In the genomic region with DNA sequence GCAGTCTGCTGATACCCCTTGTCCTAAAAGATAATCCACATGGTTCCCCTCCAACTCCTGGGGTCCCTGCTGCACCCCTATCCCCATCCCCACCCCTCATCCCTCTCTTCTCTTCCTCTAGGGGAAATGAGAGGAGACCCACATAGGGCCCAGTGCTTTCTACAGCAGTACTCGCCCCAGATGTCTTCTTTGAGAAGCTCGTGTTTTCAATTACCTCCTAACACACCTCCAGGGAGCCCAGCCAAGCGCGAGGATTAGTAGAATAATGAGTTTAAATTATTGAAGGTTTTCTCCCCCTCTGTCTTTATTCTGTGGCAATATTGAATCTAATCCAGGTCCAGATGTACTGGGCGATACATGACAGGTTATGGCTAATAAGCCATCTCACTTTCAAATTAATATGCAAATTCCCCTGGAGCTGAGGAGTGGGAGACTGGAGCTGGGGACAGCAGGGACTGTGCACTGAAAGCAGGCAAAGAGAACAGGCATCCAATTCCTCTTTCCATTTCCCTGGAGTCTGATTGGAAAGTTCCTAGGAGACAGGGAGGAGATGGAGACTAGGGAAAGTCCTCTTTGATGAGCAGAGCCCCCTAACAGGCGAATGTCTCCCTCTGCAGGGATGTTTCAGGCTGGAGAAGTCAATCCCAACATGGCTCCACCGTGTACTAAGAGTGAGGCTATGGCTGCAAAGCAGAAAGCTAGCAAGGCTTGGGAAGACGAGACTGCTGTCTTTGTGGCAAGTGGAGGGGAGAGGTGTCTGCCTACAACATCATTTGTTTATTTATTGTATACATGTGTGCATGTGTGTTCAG, we compare ENCODE assay signal across 14 mouse cellular contexts.
A peak's percentile ranks its signal among the peaks of the same experiment; 100 is the strongest.
DNase-seq lines count a peak whose midpoint lies in the region; ATAC-seq and TF ChIP-seq lines count a peak whose summit lies in the region.
"Had no signal": no experiment of that assay in that cellular context is flagged by ENCODE, and none has a peak within 500 bp of the region (broad histone marks: within the 10 kb centered on the region; RNA-seq: fewer than 3 reads in every experiment).

No protein-coding gene starts in this region.

- H3K9me3 ChIP-seq in lung, embryonic 14.5 days (ENCODE audit: low read depth, low read length) = no peaks in the 10 kb centered on the region
- no peaks in the 10 kb centered on the region for H3K9me3 ChIP-seq in forebrain, embryonic 15.5 days
- H3K9me3 ChIP-seq in hindbrain, postnatal 0 days (ENCODE audit: low read length) = no peaks in the 10 kb centered on the region
- no peaks in the 10 kb centered on the region for H3K9me3 ChIP-seq in neural tube, embryonic 15.5 days (replicated peaks)
- H3K9me3 ChIP-seq: embryonic facial prominence, embryonic 13.5 days; limb, embryonic 12.5 days had no signal

- H3K4me2 ChIP-seq in lung, embryonic 14.5 days = no peak overlapping the region
- H3K4me2 ChIP-seq in forebrain, embryonic 15.5 days (replicated peaks) = no peak overlapping the region
- no peak overlapping the region for H3K4me2 ChIP-seq in hindbrain, postnatal 0 days (ENCODE audit: low read depth, low read length)
- no peak overlapping the region for H3K4me2 ChIP-seq in neural tube, embryonic 15.5 days
- H3K4me2 ChIP-seq: embryonic facial prominence, embryonic 13.5 days; limb, embryonic 12.5 days had no signal

- no peaks in the 10 kb centered on the region for H3K27me3 ChIP-seq in lung, embryonic 14.5 days (ENCODE audit: insufficient read depth, low read length)
- H3K27me3 ChIP-seq in forebrain, embryonic 15.5 days = no peaks in the 10 kb centered on the region
- H3K27me3 ChIP-seq in hindbrain, postnatal 0 days (ENCODE audit: insufficient read depth, low read length) = no peaks in the 10 kb centered on the region
- H3K27me3 ChIP-seq in neural tube, embryonic 15.5 days (replicated peaks) = no peaks in the 10 kb centered on the region
- H3K27me3 ChIP-seq: CH12.LX; embryonic facial prominence, embryonic 13.5 days; limb, embryonic 12.5 days; megakaryocyte, embryonic 14.5 days had no signal

- H3K4me1 ChIP-seq in lung, embryonic 14.5 days (ENCODE audit: insufficient read depth) = no peaks in the 10 kb centered on the region
- H3K4me1 ChIP-seq in forebrain, embryonic 15.5 days = peaks cover 29% of the 10 kb centered on the region
- no peaks in the 10 kb centered on the region for H3K4me1 ChIP-seq in hindbrain, postnatal 0 days (ENCODE audit: insufficient read depth, low read length)
- H3K4me1 ChIP-seq in neural tube, embryonic 15.5 days = peaks cover 30% of the 10 kb centered on the region
- H3K4me1 ChIP-seq: megakaryocyte, embryonic 14.5 days had no signal

- ATAC-seq in lung, embryonic 14.5 days (ENCODE audit: insufficient read depth) = no peak
- peak; percentile 70 for ATAC-seq in forebrain, embryonic 15.5 days (replicated peaks)
- peak; percentile 36; the same call in 1 of the 2 replicates for ATAC-seq in hindbrain, postnatal 0 days
- ATAC-seq in neural tube, embryonic 15.5 days (ENCODE audit: low FRiP score) = no peak

- peak; percentile 30 for TF ChIP-seq CTCF in lung, embryonic 14.5 days (IDR thresholded peaks at IDR 0.05; ENCODE audit: low read depth)
- TF ChIP-seq CTCF in hindbrain, postnatal 0 days (IDR thresholded peaks at IDR 0.05; ENCODE audit: low read depth) = peak; percentile 60

- H3K9ac ChIP-seq in lung, embryonic 14.5 days = no peak overlapping the region
- no peak overlapping the region for H3K9ac ChIP-seq in forebrain, embryonic 15.5 days (replicated peaks)
- H3K9ac ChIP-seq in hindbrain, postnatal 0 days (replicated peaks; ENCODE audit: low read length) = no peak overlapping the region
- H3K9ac ChIP-seq in neural tube, embryonic 15.5 days (replicated peaks) = no peak overlapping the region
- H3K9ac ChIP-seq: embryonic facial prominence, embryonic 13.5 days; limb, embryonic 12.5 days had no signal

- H3K4me3 ChIP-seq in lung, embryonic 14.5 days (ENCODE audit: low read depth, low read length) = no peak overlapping the region
- H3K4me3 ChIP-seq in forebrain, embryonic 15.5 days = no peak overlapping the region
- no peak overlapping the region for H3K4me3 ChIP-seq in hindbrain, postnatal 0 days (ENCODE audit: low read length)
- H3K4me3 ChIP-seq in neural tube, embryonic 15.5 days (replicated peaks) = no peak overlapping the region
- H3K4me3 ChIP-seq: embryonic facial prominence, embryonic 13.5 days; limb, embryonic 12.5 days; megakaryocyte, embryonic 14.5 days had no signal

- no peak overlapping the region for H3K27ac ChIP-seq in lung, embryonic 14.5 days (ENCODE audit: low read depth)
- H3K27ac ChIP-seq in forebrain, embryonic 15.5 days (replicated peaks) = no peak overlapping the region; the same call in 1 of the 2 replicates
- no peak overlapping the region for H3K27ac ChIP-seq in hindbrain, postnatal 0 days
- 0 out of 2 replicates have a peak overlapping the region, but pooled peaks have one; percentile 5 for H3K27ac ChIP-seq in neural tube, embryonic 15.5 days (replicated peaks)
- H3K27ac ChIP-seq: embryonic facial prominence, embryonic 13.5 days; limb, embryonic 12.5 days had no signal

- H3K36me3 ChIP-seq in lung, embryonic 14.5 days (ENCODE audit: insufficient read depth) = no peaks in the 10 kb centered on the region
- no peaks in the 10 kb centered on the region for H3K36me3 ChIP-seq in forebrain, embryonic 15.5 days
- H3K36me3 ChIP-seq in hindbrain, postnatal 0 days (ENCODE audit: insufficient read depth, low read length) = no peaks in the 10 kb centered on the region
- no peaks in the 10 kb centered on the region for H3K36me3 ChIP-seq in neural tube, embryonic 15.5 days
- H3K36me3 ChIP-seq: embryonic facial prominence, embryonic 13.5 days; limb, embryonic 12.5 days had no signal

- DNase-seq in lung, embryonic 14.5 days = peak; percentile 20
- DNase-seq in lung, postnatal 36 days = no peak
- peak; percentile 67 for DNase-seq in hindbrain, postnatal 0 days (ENCODE audit: low spot score)
- DNase-seq in thymus, postnatal 36 days = no peak
- DNase-seq in adrenal gland, postnatal 14 days = no peak
- DNase-seq: cerebellum, adult 9-11 months; heart, postnatal 4 days; lung, adult 18-20 months had no signal

- WGBS in lung, embryonic 14.5 days = 47% methylated on average over 8 of the region's 8 CpGs
- WGBS in forebrain, embryonic 15.5 days = 22% methylated on average over 8 of the region's 8 CpGs
- WGBS in hindbrain, postnatal 0 days = 35% methylated on average over 8 of the region's 8 CpGs
- 33% methylated on average over 8 of the region's 8 CpGs for WGBS in neural tube, embryonic 15.5 days

Comparison
In these comparisons a context has a peak if more than half of its experiments do, and no peak if none do; other contexts are left out.
1. DNase-seq: peak in lung, embryonic 14.5 days (single experiment) and hindbrain, postnatal 0 days (single experiment); none in lung, postnatal 36 days (single experiment), thymus, postnatal 36 days (0 of 2) and adrenal gland, postnatal 14 days (single experiment).
2. ATAC-seq: peak in forebrain, embryonic 15.5 days (single experiment) and hindbrain, postnatal 0 days (single experiment); none in lung, embryonic 14.5 days (single experiment) and neural tube, embryonic 15.5 days (single experiment).